Mouse (Mus musculus): ENCODE data around the gene Polr1d. TPM values are rescaled to one million over a fixed set of nuclear protein-coding genes. Genes with fewer than 3 reads are reported as not detected.

Polr1d gene
- polyA plus RNA-seq, 1 experiment from 2014 or later = 103 TPM

GRCm38 (mm10) chr5:147090256-147090963, 13.6 kb downstream of the Polr1d start:
- Histone ChIP-seq H3K4me3 (ENCODE audit: low read depth, low read length) (no peak overlapping the region), H3K4me1 (ENCODE audit: control insufficient read depth, insufficient read depth, low read length) (peaks cover 4% of the 10 kb centered on the region), H3K9me3 (replicated peaks; ENCODE audit: control insufficient read depth, low read length) (no peaks in the 10 kb centered on the region), H3K9ac (ENCODE audit: low read depth, low read length) (no peak overlapping the region), H3K27me3 (ENCODE audit: control insufficient read depth, insufficient read depth, low read length) (no peaks in the 10 kb centered on the region), H3K4me2 (no peak overlapping the region), H3K36me3 (ENCODE audit: control insufficient read depth, insufficient read depth, low read length) (peaks cover 1% of the 10 kb centered on the region; the same call in 1 of the 2 replicates), H3K27ac (ENCODE audit: low read depth, low read length) (no peak overlapping the region)
- ATAC-seq (replicated peaks; ENCODE audit: insufficient number of reproducible peaks, low FRiP score, low TSS enrichment) = no peak
- WGBS (ENCODE audit: insufficient replicate concordance) = 82% methylated on average over 11 of the region's 11 CpGs

- 95% methylated on average over 7 of the region's 7 CpGs for WGBS (ENCODE audit: insufficient replicate concordance)
- Histone ChIP-seq H3K36me3 (ENCODE audit: control insufficient read depth, insufficient read depth, low read length) (no peaks in the 10 kb centered on the region; the same call in 1 of the 2 replicates), H3K9ac (ENCODE audit: low read depth, low read length) (no peak overlapping the region), H3K9me3 (replicated peaks; ENCODE audit: control insufficient read depth, low read length) (no peaks in the 10 kb centered on the region), H3K27ac (ENCODE audit: low read depth, low read length) (no peak overlapping the region), H3K4me2 (no peak overlapping the region), H3K4me1 (ENCODE audit: control insufficient read depth, insufficient read depth, low read length) (peaks cover 4% of the 10 kb centered on the region), H3K4me3 (ENCODE audit: low read depth, low read length) (no peak overlapping the region), H3K27me3 (ENCODE audit: control insufficient read depth, insufficient read depth, low read length) (no peaks in the 10 kb centered on the region)
- ATAC-seq (replicated peaks; ENCODE audit: insufficient number of reproducible peaks, low FRiP score, low TSS enrichment) = no peak
Measured at GRCm38 (mm10) chr5:147092448-147092847, 15.6 kb downstream of the Polr1d start.

- 87% methylated on average over 6 of the region's 6 CpGs for WGBS (ENCODE audit: insufficient replicate concordance)
- no peaks in the 10 kb centered on the region for H3K36me3 ChIP-seq (ENCODE audit: control insufficient read depth, insufficient read depth, low read length)
- H3K4me2 ChIP-seq = no peak overlapping the region
- peaks cover under 1% of the 10 kb centered on the region for H3K4me1 ChIP-seq (ENCODE audit: control insufficient read depth, insufficient read depth, low read length)
- H3K27me3 ChIP-seq (ENCODE audit: control insufficient read depth, insufficient read depth, low read length) = no peaks in the 10 kb centered on the region
- ATAC-seq (replicated peaks; ENCODE audit: insufficient number of reproducible peaks, low FRiP score, low TSS enrichment) = no peak
- H3K9ac ChIP-seq (ENCODE audit: low read depth, low read length) = no peak overlapping the region
- no peaks in the 10 kb centered on the region for H3K9me3 ChIP-seq (replicated peaks; ENCODE audit: control insufficient read depth, low read length)
- no peak overlapping the region for H3K27ac ChIP-seq (ENCODE audit: low read depth, low read length)
- no peak overlapping the region for H3K4me3 ChIP-seq (ENCODE audit: low read depth, low read length)
Measured at GRCm38 (mm10) chr5:147094296-147094695, 17.4 kb downstream of the Polr1d start.

- Histone ChIP-seq H3K9ac (ENCODE audit: low read depth, low read length) (no peak overlapping the region), H3K36me3 (ENCODE audit: control insufficient read depth, insufficient read depth, low read length) (peaks cover 1% of the 10 kb centered on the region; the same call in 1 of the 2 replicates), H3K27me3 (ENCODE audit: control insufficient read depth, insufficient read depth, low read length) (no peaks in the 10 kb centered on the region), H3K9me3 (replicated peaks; ENCODE audit: control insufficient read depth, low read length) (no peaks in the 10 kb centered on the region), H3K4me2 (no peak overlapping the region), H3K4me1 (ENCODE audit: control insufficient read depth, insufficient read depth, low read length) (no peaks in the 10 kb centered on the region), H3K4me3 (ENCODE audit: low read depth, low read length) (no peak overlapping the region), H3K27ac (ENCODE audit: low read depth, low read length) (no peak overlapping the region)
- ATAC-seq (replicated peaks; ENCODE audit: insufficient number of reproducible peaks, low FRiP score, low TSS enrichment) = no peak
- 92% methylated on average over 4 of the region's 4 CpGs for WGBS (ENCODE audit: insufficient replicate concordance)
Measured at GRCm38 (mm10) chr5:147096586-147096985, 19.7 kb downstream of the Polr1d start.

DNA sequence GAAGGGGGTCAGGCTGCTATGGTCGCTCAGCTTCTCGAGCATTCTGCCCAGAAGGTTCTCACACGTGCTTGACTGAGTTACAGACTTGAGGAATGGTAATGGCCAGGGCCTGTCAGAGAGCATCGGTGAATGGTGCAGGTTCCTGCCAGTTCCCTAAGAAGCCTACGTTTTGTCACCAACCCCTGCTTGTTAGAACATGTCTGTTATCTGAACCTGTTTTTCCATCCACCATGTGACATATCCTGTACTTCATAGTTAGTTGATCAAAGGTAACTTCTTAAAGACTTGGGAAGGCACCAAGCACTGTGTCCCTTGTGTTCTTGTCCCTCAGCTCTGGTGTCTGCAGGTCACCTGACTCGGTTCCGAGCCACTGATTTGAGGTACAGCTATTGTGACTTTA, 21.8 kb downstream of the Polr1d start:
- WGBS (ENCODE audit: insufficient replicate concordance) = 84% methylated on average over 7 of the region's 7 CpGs
- no peak overlapping the region for H3K4me2 ChIP-seq
- no peaks in the 10 kb centered on the region for H3K27me3 ChIP-seq (ENCODE audit: control insufficient read depth, insufficient read depth, low read length)
- H3K36me3 ChIP-seq (ENCODE audit: control insufficient read depth, insufficient read depth, low read length) = peaks cover 7% of the 10 kb centered on the region; the same call in 1 of the 2 replicates
- no peak overlapping the region for H3K9ac ChIP-seq (ENCODE audit: low read depth, low read length)
- H3K4me3 ChIP-seq (ENCODE audit: low read depth, low read length) = no peak overlapping the region
- H3K9me3 ChIP-seq (replicated peaks; ENCODE audit: control insufficient read depth, low read length) = no peaks in the 10 kb centered on the region
- no peak overlapping the region for H3K27ac ChIP-seq (ENCODE audit: low read depth, low read length)
- no peaks in the 10 kb centered on the region for H3K4me1 ChIP-seq (ENCODE audit: control insufficient read depth, insufficient read depth, low read length)
- no peak for ATAC-seq (replicated peaks; ENCODE audit: insufficient number of reproducible peaks, low FRiP score, low TSS enrichment)

DNA sequence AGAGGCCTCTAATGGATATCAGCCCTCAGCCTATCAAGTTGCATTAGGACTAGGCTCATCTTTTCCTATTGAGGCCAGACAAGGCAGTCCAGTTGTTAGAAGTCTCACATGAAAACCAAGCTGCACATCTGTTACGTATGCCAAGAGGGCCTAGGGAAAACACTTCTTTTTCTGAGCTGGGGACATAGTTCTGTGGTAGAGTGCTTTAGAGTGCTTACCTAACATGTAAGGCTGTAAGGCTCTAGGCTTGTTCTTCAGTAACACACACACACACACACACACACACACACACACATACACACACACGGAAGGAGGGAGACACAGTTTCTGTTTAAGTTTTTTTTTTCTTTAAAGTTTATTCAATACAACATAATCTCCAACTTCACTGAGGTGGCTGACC, 23.3 kb downstream of the Polr1d start:
- ATAC-seq (replicated peaks; ENCODE audit: insufficient number of reproducible peaks, low FRiP score, low TSS enrichment) = no peak
- Histone ChIP-seq H3K9ac (ENCODE audit: low read depth, low read length) (no peak overlapping the region), H3K27ac (ENCODE audit: low read depth, low read length) (no peak overlapping the region), H3K9me3 (replicated peaks; ENCODE audit: control insufficient read depth, low read length) (no peaks in the 10 kb centered on the region), H3K36me3 (ENCODE audit: control insufficient read depth, insufficient read depth, low read length) (peaks cover 13% of the 10 kb centered on the region), H3K4me1 (ENCODE audit: control insufficient read depth, insufficient read depth, low read length) (no peaks in the 10 kb centered on the region), H3K4me2 (no peak overlapping the region), H3K4me3 (ENCODE audit: low read depth, low read length) (no peak overlapping the region), H3K27me3 (ENCODE audit: control insufficient read depth, insufficient read depth, low read length) (no peaks in the 10 kb centered on the region)
- WGBS (ENCODE audit: insufficient replicate concordance) = 87% methylated on average over 2 of the region's 2 CpGs

DNA sequence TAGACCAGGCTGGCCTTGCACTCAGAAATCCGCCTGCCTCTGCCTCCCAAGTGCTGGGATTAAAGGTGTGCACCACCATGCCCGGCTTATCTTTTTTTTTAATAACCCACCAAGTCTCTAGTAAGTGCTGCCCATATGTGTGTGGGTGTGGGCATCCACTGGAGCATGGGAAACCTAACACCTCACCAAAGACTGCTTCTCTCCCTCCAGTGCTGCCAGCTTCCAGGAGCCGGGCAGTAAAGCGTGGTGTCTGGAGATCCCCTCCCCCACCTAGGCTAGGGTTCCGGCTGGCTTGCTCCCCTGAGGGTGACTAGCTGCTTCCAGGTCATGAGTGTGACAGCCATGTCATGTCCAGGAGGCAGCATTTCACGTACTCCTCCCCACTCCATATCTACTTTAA, 25.4 kb downstream of the Polr1d start:
- Histone ChIP-seq H3K27ac (ENCODE audit: low read depth, low read length) (no peak overlapping the region), H3K36me3 (ENCODE audit: control insufficient read depth, insufficient read depth, low read length) (peaks cover 19% of the 10 kb centered on the region), H3K4me1 (ENCODE audit: control insufficient read depth, insufficient read depth, low read length) (no peaks in the 10 kb centered on the region), H3K27me3 (ENCODE audit: control insufficient read depth, insufficient read depth, low read length) (no peaks in the 10 kb centered on the region), H3K4me3 (ENCODE audit: low read depth, low read length) (no peak overlapping the region), H3K9ac (ENCODE audit: low read depth, low read length) (no peak overlapping the region), H3K9me3 (replicated peaks; ENCODE audit: control insufficient read depth, low read length) (no peaks in the 10 kb centered on the region), H3K4me2 (no peak overlapping the region)
- ATAC-seq (replicated peaks; ENCODE audit: insufficient number of reproducible peaks, low FRiP score, low TSS enrichment) = no peak
- WGBS (ENCODE audit: insufficient replicate concordance) = 91% methylated on average over 6 of the region's 6 CpGs

DNA sequence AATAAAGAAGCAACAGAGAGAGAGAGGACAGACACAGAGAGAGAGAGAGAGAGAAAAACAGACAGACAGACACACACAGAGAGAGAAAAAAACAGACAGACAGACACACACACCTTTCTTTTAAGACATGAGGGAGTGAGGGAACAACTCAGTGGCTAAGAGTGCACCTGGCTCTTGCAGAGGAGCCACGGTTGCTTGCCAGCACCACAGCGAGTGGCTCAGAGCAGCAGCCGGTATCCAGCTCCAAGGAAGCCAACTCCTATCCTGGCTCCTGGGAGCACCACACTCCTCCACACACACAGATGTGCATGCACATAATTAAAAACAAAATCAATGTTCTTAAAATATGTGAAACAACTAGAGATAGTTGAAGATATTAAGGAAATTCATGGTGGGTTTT, 30.4 kb downstream of the Polr1d start:
- H3K4me1 ChIP-seq (ENCODE audit: control insufficient read depth, insufficient read depth, low read length) = no peaks in the 10 kb centered on the region
- no peak for ATAC-seq (replicated peaks; ENCODE audit: insufficient number of reproducible peaks, low FRiP score, low TSS enrichment)
- no peaks in the 10 kb centered on the region for H3K9me3 ChIP-seq (replicated peaks; ENCODE audit: control insufficient read depth, low read length)
- 92% methylated on average over 3 of the region's 3 CpGs for WGBS (ENCODE audit: insufficient replicate concordance)
- no peak overlapping the region for H3K9ac ChIP-seq (ENCODE audit: low read depth, low read length)
- H3K27me3 ChIP-seq (ENCODE audit: control insufficient read depth, insufficient read depth, low read length) = no peaks in the 10 kb centered on the region
- no peak overlapping the region for H3K4me2 ChIP-seq
- peaks cover 27% of the 10 kb centered on the region for H3K36me3 ChIP-seq (ENCODE audit: control insufficient read depth, insufficient read depth, low read length)
- no peak overlapping the region for H3K4me3 ChIP-seq (ENCODE audit: low read depth, low read length)
- H3K27ac ChIP-seq (ENCODE audit: low read depth, low read length) = no peak overlapping the region
